Mouse (Mus musculus): ENCODE results near the gene Rtf2.

DNA sequence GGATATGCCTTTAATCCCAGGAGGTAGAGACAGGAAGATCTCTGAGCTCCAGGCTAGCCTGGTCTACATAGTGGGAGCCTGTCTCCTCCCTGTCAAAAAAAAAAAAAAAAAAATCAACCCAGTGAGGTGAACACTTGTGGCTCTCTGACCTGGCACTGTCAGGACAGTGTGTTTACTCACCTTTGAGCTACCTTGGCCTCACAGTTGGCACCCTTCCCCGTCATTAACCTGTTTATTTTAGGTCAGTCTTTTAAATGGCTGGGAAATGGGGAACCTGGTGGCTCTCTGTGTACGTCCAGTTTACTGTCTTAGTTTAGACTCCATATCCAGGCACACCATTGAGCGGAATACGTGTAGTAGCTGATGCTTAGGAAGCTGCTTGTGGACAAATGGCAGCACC lies 11.7 kb downstream of the Rtf2 start:
- TF ChIP-seq CTCF (IDR thresholded peaks at IDR 0.05) (no peak), EP300 (IDR thresholded peaks at IDR 0.05) (no peak)
